Mouse (Mus musculus) CH12.LX (cell line): ENCODE results near the gene Rft1. TPM values are rescaled to one million over a fixed set of nuclear protein-coding genes. Genes with fewer than 3 reads are reported as not detected.

Experiments used
- DNase-seq: peaks from one replicate; pipeline ENCODE4 v3.0.0-alpha.2; 2013; ENCODE audit errors: extremely low read depth
- H3K27ac ChIP-seq: 2 replicates; pipeline ENCODE4 v1.5.1; 2012; ENCODE audit warnings: low read depth, mild to moderate bottlenecking, control low read depth, moderate library complexity; ENCODE audit not compliant: insufficient read depth
- H3K27me3 ChIP-seq: replicated peaks from 2 replicates; pipeline ENCODE3; 2012; ENCODE audit warnings: inconsistent platforms
- H3K36me3 ChIP-seq, 2 experiments: replicated peaks in 1 of 2; 2 replicates each; pipeline versions ENCODE3 to v1.6.1; 2012; ENCODE audit warnings: inconsistent platforms in 1 of 2, low read length in 1 of 2, mild to moderate bottlenecking in 1 of 2, mixed read lengths in 1 of 2, moderate library complexity in 1 of 2; ENCODE audit not compliant: control insufficient read depth in 1 of 2, insufficient read depth in 1 of 2
- H3K4me1 ChIP-seq, 2 experiments: 2 replicates each; pipeline ENCODE4 v1.6.1; 2012; ENCODE audit warnings: inconsistent platforms in 1 of 2, moderate library complexity in 1 of 2; ENCODE audit not compliant: insufficient read depth in 2 of 2, control insufficient read depth in 1 of 2
- H3K4me2 ChIP-seq: 2 replicates; pipeline ENCODE4 v1.6.1; 2012; ENCODE audit warnings: low read depth, mild to moderate bottlenecking, control low read depth; ENCODE audit not compliant: poor library complexity, insufficient read depth, severe bottlenecking
- H3K4me3 ChIP-seq, 3 experiments: fragments of 150-350 bp in 1 of 3; sonication (generic) in 1 of 3; replicated peaks in 1 of 3; 2 replicates each; pipeline versions ENCODE3 to v1.5.1; 2011 to 2012; ENCODE audit warnings: low read depth in 2 of 3, low read length in 2 of 3, mild to moderate bottlenecking in 2 of 3, moderate library complexity in 2 of 3, control low read depth in 1 of 3, improper control_type of control experiment in 1 of 3, inconsistent platforms in 1 of 3, mixed read lengths in 1 of 3; ENCODE audit not compliant: poor library complexity in 1 of 3
- H3K79me2 ChIP-seq: replicated peaks from 2 replicates; pipeline ENCODE4 v1.6.1; 2012; ENCODE audit warnings: mild to moderate bottlenecking, moderate library complexity; ENCODE audit not compliant: control insufficient read depth, poor library complexity, insufficient read depth, severe bottlenecking; ENCODE audit errors: extremely low read depth
- H3K9ac ChIP-seq: 2 replicates; pipeline ENCODE4 v1.6.1; 2012; ENCODE audit warnings: low read depth, mild to moderate bottlenecking, control low read depth, moderate library complexity; ENCODE audit not compliant: insufficient read depth
- H3K9me3 ChIP-seq: replicated peaks from 2 replicates; pipeline ENCODE3; 2012; ENCODE audit warnings: low read length, inconsistent platforms, mixed read lengths
- CHD1 ChIP-seq: IDR thresholded peaks from 2 replicates; pipeline ENCODE4 v1.6.1; 2012; ENCODE audit warnings: low read depth, low read length, improper control_type of control experiment, inconsistent platforms
- CHD2 ChIP-seq: IDR thresholded peaks from 2 replicates; pipeline ENCODE4 v1.6.1; 2011; ENCODE audit warnings: low read length, improper control_type of control experiment
- CTCF ChIP-seq, 2 experiments: IDR thresholded peaks in 1 of 2; conservative IDR thresholded peaks in 1 of 2; 2 replicates each; pipeline ENCODE4 v1.5.1; 2011 to 2012; ENCODE audit warnings: low read depth in 2 of 2, low read length in 2 of 2, improper control_type of control experiment in 1 of 2, inconsistent platforms in 1 of 2, mild to moderate bottlenecking in 1 of 2, moderate library complexity in 1 of 2
- E2F4 ChIP-seq: IDR thresholded peaks from 2 replicates; pipeline ENCODE4 v1.6.1; 2011; ENCODE audit warnings: low read depth, low read length, improper control_type of control experiment; ENCODE audit not compliant: insufficient replicate concordance
- ELF1 ChIP-seq: IDR thresholded peaks from 2 replicates; pipeline ENCODE4 v1.6.1; 2014; ENCODE audit warnings: low read depth, mild to moderate bottlenecking, inconsistent platforms, low read length, improper control_type of control experiment
- ETS1 ChIP-seq: conservative IDR thresholded peaks from 2 replicates; pipeline ENCODE4 v1.6.1; 2012; ENCODE audit warnings: low read depth, mild to moderate bottlenecking, inconsistent platforms, low read length, improper control_type of control experiment, moderate library complexity
- HCFC1 ChIP-seq: IDR thresholded peaks from 2 replicates; pipeline ENCODE4 v1.6.1; 2012; ENCODE audit warnings: low read depth, mild to moderate bottlenecking, inconsistent platforms, low read length, improper control_type of control experiment
- IRF4 ChIP-seq: IDR thresholded peaks from 2 replicates; pipeline ENCODE4 v1.6.1; 2014; ENCODE audit warnings: low read depth, mild to moderate bottlenecking, inconsistent platforms, low read length, improper control_type of control experiment
- JUN ChIP-seq: IDR thresholded peaks from 2 replicates; pipeline ENCODE4 v1.6.1; 2011; ENCODE audit warnings: low read depth, mild to moderate bottlenecking, low read length, improper control_type of control experiment, moderate library complexity; ENCODE audit not compliant: insufficient read depth
- JUND ChIP-seq: conservative IDR thresholded peaks from 2 replicates; pipeline ENCODE4 v1.6.1; 2011; ENCODE audit warnings: low read depth, low read length, improper control_type of control experiment
- KAT2A ChIP-seq: IDR thresholded peaks from 2 replicates; pipeline ENCODE4 v1.6.1; 2012; ENCODE audit warnings: low read length, improper control_type of control experiment, inconsistent platforms; ENCODE audit not compliant: insufficient replicate concordance
- MAZ ChIP-seq: IDR thresholded peaks from 2 replicates; pipeline ENCODE4 v1.6.1; 2012; ENCODE audit warnings: low read depth, mild to moderate bottlenecking, inconsistent platforms, low read length, improper control_type of control experiment, moderate library complexity
- MXI1 ChIP-seq: IDR thresholded peaks from 2 replicates; pipeline ENCODE4 v1.6.1; 2011; ENCODE audit warnings: mild to moderate bottlenecking, low read depth, low read length, improper control_type of control experiment
- MYC ChIP-seq: IDR thresholded peaks from 2 replicates; pipeline ENCODE4 v1.6.1; 2011; ENCODE audit warnings: low read depth, mild to moderate bottlenecking, improper control_type of control experiment, low read length
- NELFE ChIP-seq: IDR thresholded peaks from 2 replicates; pipeline ENCODE4 v1.6.1; 2011; ENCODE audit warnings: low read depth, low read length, improper control_type of control experiment
- POLR2A ChIP-seq: IDR thresholded peaks from 2 replicates; pipeline ENCODE4 v1.6.1; 2011; ENCODE audit warnings: low read depth, mild to moderate bottlenecking, improper control_type of control experiment, low read length
- POLR2AphosphoS2 ChIP-seq: IDR thresholded peaks from 2 replicates; pipeline ENCODE4 v1.6.1; 2011; ENCODE audit warnings: low read depth, low read length, improper control_type of control experiment
- SIN3A ChIP-seq: IDR thresholded peaks from 2 replicates; pipeline ENCODE4 v1.6.1; 2012; ENCODE audit warnings: low read length, improper control_type of control experiment, inconsistent platforms
- SMC3 ChIP-seq: IDR thresholded peaks from 2 replicates; pipeline ENCODE4 v1.6.1; 2011; ENCODE audit warnings: low read depth, low read length, improper control_type of control experiment
- TBP ChIP-seq: conservative IDR thresholded peaks from 2 replicates; pipeline ENCODE4 v1.6.1; 2011; ENCODE audit warnings: low read depth, low read length, improper control_type of control experiment
- TCF12 ChIP-seq: IDR thresholded peaks from 2 replicates; pipeline ENCODE4 v1.6.1; 2014; ENCODE audit warnings: low read depth, mild to moderate bottlenecking, inconsistent platforms, low read length, improper control_type of control experiment
- USF1 ChIP-seq: IDR thresholded peaks from 2 replicates; pipeline ENCODE4 v1.6.1; 2014; ENCODE audit warnings: low read depth, mild to moderate bottlenecking, inconsistent platforms, low read length, improper control_type of control experiment
- ZC3H11A ChIP-seq: IDR thresholded peaks from 2 replicates; pipeline ENCODE4 v1.6.1; 2012; ENCODE audit warnings: low read depth, mild to moderate bottlenecking, inconsistent platforms, low read length, improper control_type of control experiment
- ZKSCAN1 ChIP-seq: IDR thresholded peaks from 2 replicates; pipeline ENCODE4 v1.6.1; 2012; ENCODE audit warnings: low read depth, inconsistent platforms, low read length, improper control_type of control experiment, borderline replicate concordance
- ZMIZ1 ChIP-seq: IDR thresholded peaks from 2 replicates; pipeline ENCODE4 v1.6.1; 2012; ENCODE audit warnings: low read depth, mild to moderate bottlenecking, inconsistent platforms, low read length, improper control_type of control experiment
- ZNF384 ChIP-seq: IDR thresholded peaks from 2 replicates; pipeline ENCODE4 v1.6.1; 2012; ENCODE audit warnings: low read depth, low read length, improper control_type of control experiment, inconsistent platforms
- dilution Hi-C: fragments of 300-500 bp; cut with MboI; formaldehyde crosslinking; loops from 2 replicates; pipeline ENCODE4 v1.14.3; 2020; ENCODE audit warnings: low sequenced_read_pairs; ENCODE audit not compliant: extremely low pct_unique_long_range_greater_than_20kb, extremely low pct_ligation_motif_present
- in situ Hi-C: fragments of 300-500 bp; cut with MboI; formaldehyde crosslinking; loops from 3 replicates; pipeline ENCODE4 v1.14.3; 2019; ENCODE audit warnings: low sequenced_read_pairs, low pct_ligation_motif_present, low pct_unique_long_range_greater_than_20kb, mixed read lengths
- polyA plus RNA-seq: library from polyadenylated mRNA; unstranded; fragments of >175 nt; gene quantifications from 2 replicates; pipeline ENCODE4 v1.2.1, GENCODE M21; 2012; ENCODE audit warnings: low read depth; ENCODE audit not compliant: insufficient read length
- total RNA-seq, 2 experiments: library from RNA; depleted of rRNA; stranded (reverse); fragments of 300-350 nt in 1 of 2; fragments of >200 nt in 1 of 2; gene quantifications; 2 replicates each; pipeline ENCODE4 v1.2.3; 2012 to 2014

Rft1 gene
- total and polyA plus RNA-seq, 3 experiments: 13.5 to 26.0 (median 17.7) TPM

- dilution Hi-C loops: no loop called here
- Histone ChIP-seq H3K79me2 (no peaks in the 10 kb centered on the region), H3K4me2 (no peak overlapping the region), H3K4me1 (peaks cover 47 to 99% of the 10 kb centered on the region in 2 experiments), H3K27ac (no peak overlapping the region), H3K36me3 (peaks cover 0 to 4% of the 10 kb centered on the region in 2 experiments), H3K27me3 (no peaks in the 10 kb centered on the region), H3K4me3 (no peak overlapping the region), H3K9me3 (no peaks in the 10 kb centered on the region), H3K9ac (no peak overlapping the region)
- no peak for TF ChIP-seq KAT2A
- TF ChIP-seq TBP: no peak
- TF ChIP-seq MYC: no peak
- no peak for DNase-seq
- in situ Hi-C loops: no loop called here
Measured at GRCm38 (mm10) chr14:30633708-30634107, 20.5 kb upstream of the Rft1 start.

- Histone ChIP-seq H3K4me3 (no peak overlapping the region), H3K27me3 (no peaks in the 10 kb centered on the region), H3K79me2 (no peaks in the 10 kb centered on the region), H3K4me2 (no peak overlapping the region), H3K9me3 (no peaks in the 10 kb centered on the region), H3K27ac (peak overlapping the region; percentile 54; the same call in 1 of the 2 replicates), H3K4me1 (peaks cover 42 to 95% of the 10 kb centered on the region in 2 experiments), H3K36me3 (peaks cover 0 to 4% of the 10 kb centered on the region in 2 experiments), H3K9ac (peak overlapping the region; percentile 15; the same call in 1 of the 2 replicates)
- in situ Hi-C loops (no loop called here), dilution Hi-C loops (no loop called here)
- no peak for DNase-seq
- TF ChIP-seq IRF4 (no peak), TBP (no peak), ZNF384 (no peak), ELF1 (no peak), JUND (no peak), CTCF (conservative IDR thresholded peaks at IDR 0.05 in 1 of 2, IDR thresholded peaks at IDR 0.05 in 1 of 2; ENCODE audit: low read depth in 2 of 2, low read length in 2 of 2) (no peak), HCFC1 (no peak), POLR2AphosphoS2 (no peak)
Measured at GRCm38 (mm10) chr14:30634418-30634817, 19.7 kb upstream of the Rft1 start.

GRCm38 (mm10) chr14:30635219-30635910 is 18.8 kb upstream of the Rft1 start:
- dilution Hi-C loops: no loop called here
- H3K9me3 ChIP-seq: no peaks in the 10 kb centered on the region
- in situ Hi-C loops: no loop called here
- H3K27me3 ChIP-seq: no peaks in the 10 kb centered on the region
- H3K27ac ChIP-seq: peak overlapping the region; percentile 54; the same call in 1 of the 2 replicates
- peak overlapping the region in 1 of 3 experiments; percentile 25 for H3K4me3 ChIP-seq
- peak overlapping the region; percentile 48 for H3K4me2 ChIP-seq
- H3K36me3 ChIP-seq: peaks cover 0 to 4% of the 10 kb centered on the region in 2 experiments
- H3K4me1 ChIP-seq: peaks cover 34 to 93% of the 10 kb centered on the region in 2 experiments
- DNase-seq: peak; percentile 62
- H3K9ac ChIP-seq: peak overlapping the region; percentile 36
- no peaks in the 10 kb centered on the region for H3K79me2 ChIP-seq
- TF ChIP-seq ETS1 (no peak), IRF4 (no peak; the same call in none of the 2 replicates), CHD1 (no peak), MXI1 (no peak), TCF12 (no peak), USF1 (no peak), JUN (no peak), SIN3A (no peak), CHD2 (no peak), E2F4 (no peak), ZKSCAN1 (no peak), NELFE (no peak), CTCF (conservative IDR thresholded peaks at IDR 0.05 in 1 of 2, IDR thresholded peaks at IDR 0.05 in 1 of 2; ENCODE audit: low read depth in 2 of 2, low read length in 2 of 2) (no peak), TBP (0 out of 2 replicates have a peak, but pooled peaks have one; percentile 14), POLR2A (peak; percentile 51; the same call in 1 of the 2 replicates), ZMIZ1 (no peak), SMC3 (no peak), MAZ (no peak), ZC3H11A (no peak)
